Mouse (Mus musculus) small intestine, adult 2 months (tissue): ENCODE measurements at regions not wholly inside any gene's neighbourhood (a gene's known extent, or its start where the extent isn't known, plus 50 kb on each side); places are given as distances from the start of the nearest gene placed in this dataset.

ENCODE experiments used
- CTCF ChIP-seq: fragments of 200-500 bp; IDR thresholded peaks from 2 replicates; pipeline ENCODE4 v1.5.1; 2012; ENCODE audit warnings: low read depth, mild to moderate bottlenecking, control low read depth, inconsistent platforms, low read length, moderate library complexity, mixed read lengths; ENCODE audit not compliant: insufficient replicate concordance, insufficient read length; ENCODE audit errors: extremely low read depth
- POLR2A ChIP-seq: fragments of 200-500 bp; IDR thresholded peaks from 2 replicates; pipeline ENCODE4 v1.6.1; 2012; ENCODE audit warnings: low read depth, mild to moderate bottlenecking, control low read depth, inconsistent platforms, low read length, moderate library complexity

GRCm38 (mm10) chr13:37664116-37664515 lies 114.1 kb upstream of the Rreb1 start:
- TF ChIP-seq CTCF (no peak), POLR2A (no peak)
